Mouse (Mus musculus): ENCODE measurements around the gene Lyar. TPM values are rescaled to one million over a fixed set of nuclear protein-coding genes. Genes with fewer than 3 reads are reported as not detected.

The Lyar gene
- 47.6 TPM for polyA plus RNA-seq (2017; shearing (Covaris generic))

DNA sequence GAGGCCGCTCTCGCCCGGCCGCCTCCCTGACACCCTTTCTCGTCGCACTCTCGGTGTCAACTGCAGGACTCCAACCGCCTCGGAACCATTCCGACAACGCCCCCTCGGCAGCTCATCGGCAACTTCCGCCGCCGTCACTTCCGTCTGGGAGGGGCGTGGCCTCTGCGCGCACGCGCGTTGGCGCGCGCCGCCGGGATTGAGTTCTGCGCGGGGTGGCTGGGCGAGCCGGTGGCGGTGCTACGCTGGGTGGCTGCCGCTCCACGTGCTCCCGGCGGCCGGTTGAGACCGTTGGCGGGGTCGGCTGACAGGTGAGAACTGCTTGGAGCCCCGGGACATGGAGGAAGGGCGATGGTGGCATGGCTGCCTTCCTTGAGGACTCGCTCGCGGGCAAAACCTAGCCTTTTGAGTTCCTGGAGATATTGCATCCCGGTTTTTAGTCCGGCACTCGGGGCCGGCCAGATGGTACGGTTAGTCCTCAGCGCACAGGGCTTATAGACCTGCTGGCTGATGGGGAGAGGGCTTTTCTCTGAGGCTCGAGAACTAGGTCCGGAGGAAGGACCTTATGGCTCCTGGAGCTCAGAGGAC, at the start of gene Lyar, which contains the start of gene Zbtb49:
Gene Lyar, plus strand, starts transcription at position 143 of the 585 bp plus-strand sequence.
Gene Zbtb49, minus strand, starts transcription at position 130 of the 585 bp plus-strand sequence.

DNA sequence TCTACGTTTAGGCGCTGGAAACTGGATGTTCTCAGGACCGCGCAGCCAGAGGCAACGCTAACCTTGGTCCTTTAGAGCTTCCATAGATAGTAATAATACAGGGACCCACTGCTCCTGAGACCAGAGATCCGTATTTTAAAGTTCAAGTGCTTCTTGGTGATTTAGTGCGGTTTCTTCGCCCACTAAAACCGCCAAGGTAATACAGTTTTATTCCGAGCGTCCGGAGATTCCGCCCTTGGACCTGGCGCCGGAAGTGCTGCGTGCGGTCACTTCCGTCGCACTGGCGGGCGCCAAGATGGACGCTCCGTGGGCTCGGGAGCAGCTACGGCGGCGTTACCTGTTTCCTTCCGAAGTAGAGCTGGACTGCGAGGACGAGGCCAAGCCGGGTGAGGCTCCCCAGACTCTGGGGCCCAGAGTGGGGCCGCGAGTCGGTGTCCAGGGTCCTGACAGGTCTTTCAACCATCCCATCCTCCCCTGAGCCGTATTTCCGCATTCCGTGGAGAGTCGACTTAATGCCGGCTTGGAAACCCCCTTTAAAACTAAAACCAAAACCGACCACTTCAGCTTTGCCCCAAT, 39.9 kb downstream of the Lyar start, which contains the start of gene Tmem128:
Gene Tmem128, plus strand, starts transcription at position 79 of the 576 bp plus-strand sequence.

GRCm38 (mm10) chr5:38275771-38276170, 55.5 kb downstream of the Lyar start, which contains the start of gene Otop1:
Gene Otop1 (plus strand): TSS chr5:38275972.

Other genes with a start within 250 kb of the Lyar start
- 35.2 TPM for gene Stx18, start 181.7 kb upstream of the Lyar start, polyA plus RNA-seq (2017; shearing (Covaris generic))
- 0.82 TPM for gene Nsg1, start 60.6 kb upstream of the Lyar start, polyA plus RNA-seq (2017; shearing (Covaris generic))
- 12.2 TPM for gene Zbtb49, start within 50 bp of the Lyar start, polyA plus RNA-seq (2017; shearing (Covaris generic))
- 119 TPM for gene Tmem128, start 39.7 kb downstream of the Lyar start, polyA plus RNA-seq (2017; shearing (Covaris generic))
- gene Otop1, start 55.5 kb downstream of the Lyar start, polyA plus RNA-seq (2017; shearing (Covaris generic)): not detected
- gene Drd5, start 98.9 kb downstream of the Lyar start, polyA plus RNA-seq (2017; shearing (Covaris generic)): not detected